Mouse (Mus musculus): ENCODE data around the gene Gm36864.
"Not testable (repeated sequence)": the region's sequence is repeated elsewhere in the genome, so short reads cannot be mapped to it uniquely, and the experiment has no call there.

Gm36864 gene

GRCm38 (mm10) chr7:44235909-44236308 lies at the start of gene Gm36864:
Gene Gm36864 (plus strand): TSS chr7:44236177.
- DNase-seq: no peak

GRCm38 (mm10) chr7:44186516-44186915 lies 49.5 kb upstream of the Gm36864 start:
- DNase-seq: peak; percentile 35

GRCm38 (mm10) chr7:44187936-44188335 lies 48.0 kb upstream of the Gm36864 start, which contains the start of gene Klk1b24:
Gene Klk1b24 (plus strand): TSS chr7:44188236.
- DNase-seq: not testable (repeated sequence)

- not testable (repeated sequence) for DNase-seq
Observed at GRCm38 (mm10) chr7:44193466-44193865, 42.5 kb upstream of the Gm36864 start.

- no peak for DNase-seq
Observed at GRCm38 (mm10) chr7:44197891-44198290, 38.1 kb upstream of the Gm36864 start, which contains the start of gene Klk1b3. Gene Klk1b3 (plus strand): TSS chr7:44198191.

GRCm38 (mm10) chr7:44207135-44207534 lies 28.8 kb upstream of the Gm36864 start, which contains the start of gene Klk1b4:
Gene Klk1b4 (plus strand): TSS chr7:44207435.
- DNase-seq: not testable (repeated sequence)

GRCm38 (mm10) chr7:44208307-44208706 lies 27.7 kb upstream of the Gm36864 start:
- DNase-seq: no peak

GRCm38 (mm10) chr7:44215645-44216044 lies 20.3 kb upstream of the Gm36864 start, which contains the start of gene Klk1b5:
Gene Klk1b5 (plus strand): TSS chr7:44215945.
- no peak for DNase-seq

- DNase-seq: not testable (repeated sequence)
Observed at GRCm38 (mm10) chr7:44221601-44222000, 14.4 kb upstream of the Gm36864 start.

- DNase-seq: not testable (repeated sequence)
Observed at GRCm38 (mm10) chr7:44222335-44222734, 13.6 kb upstream of the Gm36864 start.

GRCm38 (mm10) chr7:44225076-44225475 lies 10.9 kb upstream of the Gm36864 start, which contains the start of gene Klk1:
Gene Klk1 (plus strand): TSS chr7:44225360.
- DNase-seq: peak; percentile 78

- DNase-seq: no peak
Observed at GRCm38 (mm10) chr7:44239913-44240312, 3.9 kb downstream of the Gm36864 start.

GRCm38 (mm10) chr7:44240712-44241111 lies 4.7 kb downstream of the Gm36864 start:
- DNase-seq: no peak

- peak; percentile 28 for DNase-seq
Observed at GRCm38 (mm10) chr7:44241163-44241562, 5.2 kb downstream of the Gm36864 start.

GRCm38 (mm10) chr7:44244080-44244479 lies 8.1 kb downstream of the Gm36864 start:
- DNase-seq: no peak

- peak; percentile 88 for DNase-seq
Observed at GRCm38 (mm10) chr7:44246055-44246983, 10.3 kb downstream of the Gm36864 start, which contains the start of the genes 1700028J19Rik and 2410002F23Rik. Gene 1700028J19Rik (minus strand): TSS chr7:44246695. Gene 2410002F23Rik (plus strand): TSS chr7:44246722.

GRCm38 (mm10) chr7:44246984-44247470 lies 11.1 kb downstream of the Gm36864 start:
- DNase-seq: peak; percentile 50

- DNase-seq: no peak
Observed at GRCm38 (mm10) chr7:44247971-44248370, 12.0 kb downstream of the Gm36864 start.

GRCm38 (mm10) chr7:44249248-44249647 lies 13.3 kb downstream of the Gm36864 start:
- DNase-seq: no peak

- DNase-seq: not testable (repeated sequence)
Observed at GRCm38 (mm10) chr7:44250732-44251275, 14.8 kb downstream of the Gm36864 start.

GRCm38 (mm10) chr7:44253023-44253616 lies 17.1 kb downstream of the Gm36864 start:
- no peak for DNase-seq

- DNase-seq: no peak
Observed at GRCm38 (mm10) chr7:44254930-44255329, 19.0 kb downstream of the Gm36864 start.

- DNase-seq: no peak
Observed at GRCm38 (mm10) chr7:44257278-44257677, 21.3 kb downstream of the Gm36864 start, which contains the start of gene Acp4. Gene Acp4 (minus strand): TSS chr7:44257378.

Measured in kidney, adult 11 months (tissue).